Mouse (Mus musculus) layer of hippocampus, adult 6 months (tissue): ENCODE results near the gene Vwde. TPM values are rescaled to one million over a fixed set of nuclear protein-coding genes. Genes with fewer than 3 reads are reported as not detected.

Source experiments
- long read RNA-seq, 2 experiments: library from polyadenylated mRNA; unstranded; transcript quantifications; one replicate each; pipeline ENCODE4 v2.0.0; 2019 to 2020
- polyA plus RNA-seq: library from polyadenylated mRNA; unstranded; fragments of <200 nt; fragmentation: Nextera tagmentation; gene quantifications from 2 replicates; pipeline ENCODE4 v1.2.3, GENCODE M21; 2021

Gene Vwde
- not detected in 2 replicates for polyA plus RNA-seq
- long read RNA-seq, experiment 1: 0 reads
- long read RNA-seq, experiment 2: 0 reads

GRCm38 (mm10) chr6:13224596-13225227 lies at the start of gene Vwde:
Gene Vwde, minus strand, starts transcription at chr6:13224965.

Other genes starting within 250 kb of the Vwde start
- 52.2 and 61.8 TPM in 2 replicates for gene Tmem106b, start 155.2 kb downstream of the Vwde start, polyA plus RNA-seq